Mouse (Mus musculus) WW6 (cell line): ENCODE measurements around the gene Ppp1r15a.
"Not testable (repeated sequence)": the region's sequence is repeated elsewhere in the genome, so short reads cannot be mapped to it uniquely, and the experiment has no call there.

Source experiments
- DNase-seq: peaks from one replicate; pipeline ENCODE4 v3.0.0-alpha.2; 2013; ENCODE audit warnings: low read depth, low spot score

Gene Ppp1r15a

DNA sequence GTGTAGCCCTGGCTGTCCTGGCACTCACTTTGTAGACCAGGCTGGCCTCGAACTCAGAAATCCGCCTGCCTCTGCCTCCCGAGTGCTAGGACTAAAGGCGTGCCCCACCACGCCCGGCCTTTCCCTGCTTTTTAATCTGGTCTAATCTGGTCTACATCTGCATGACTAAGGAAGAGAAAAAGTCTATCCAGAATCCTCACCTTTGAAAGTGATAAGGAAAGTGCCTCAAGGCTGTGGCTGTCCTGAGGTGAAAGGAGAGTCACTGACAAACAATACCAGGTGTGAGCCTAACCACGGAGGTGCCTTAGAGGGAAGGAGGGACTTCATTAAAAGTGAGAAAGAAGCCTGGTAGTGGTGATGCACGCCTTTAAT lies 25.4 kb upstream of the Ppp1r15a start:
- DNase-seq, result peak; percentile 74

DNA sequence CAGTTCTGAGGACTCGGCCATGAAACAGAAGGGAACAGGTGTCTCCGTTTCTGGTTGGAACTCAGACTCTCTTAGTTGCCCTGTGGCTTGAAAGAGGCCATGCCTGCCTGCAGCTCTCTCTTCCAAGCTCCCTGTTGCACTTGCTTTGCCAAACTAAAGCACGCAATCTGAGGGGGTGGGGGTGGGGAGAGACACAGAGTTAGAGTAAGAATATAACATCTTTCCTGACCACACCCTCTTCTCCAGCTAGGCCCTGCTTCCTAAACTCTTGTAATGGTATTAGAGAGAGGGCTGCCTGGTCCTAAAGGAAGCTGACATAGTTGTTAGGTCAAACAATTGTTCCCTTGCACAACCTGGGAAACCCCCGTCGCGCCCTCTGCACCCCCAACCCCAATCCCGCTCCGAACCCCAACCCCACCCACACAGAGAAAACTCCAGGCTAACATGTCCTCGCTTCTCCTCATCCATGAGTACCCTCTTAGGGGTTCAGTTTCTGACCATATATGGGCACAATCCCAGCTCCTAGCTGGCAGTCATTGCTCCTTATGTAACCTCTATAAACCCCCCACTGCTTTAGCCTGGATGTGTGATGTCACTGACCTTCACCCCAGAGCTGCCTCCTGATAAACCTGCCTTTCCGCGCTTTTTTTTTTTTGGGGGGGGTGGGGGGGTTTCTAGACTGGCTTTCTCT lies 24.9 kb upstream of the Ppp1r15a start:
- no peak for DNase-seq

DNA sequence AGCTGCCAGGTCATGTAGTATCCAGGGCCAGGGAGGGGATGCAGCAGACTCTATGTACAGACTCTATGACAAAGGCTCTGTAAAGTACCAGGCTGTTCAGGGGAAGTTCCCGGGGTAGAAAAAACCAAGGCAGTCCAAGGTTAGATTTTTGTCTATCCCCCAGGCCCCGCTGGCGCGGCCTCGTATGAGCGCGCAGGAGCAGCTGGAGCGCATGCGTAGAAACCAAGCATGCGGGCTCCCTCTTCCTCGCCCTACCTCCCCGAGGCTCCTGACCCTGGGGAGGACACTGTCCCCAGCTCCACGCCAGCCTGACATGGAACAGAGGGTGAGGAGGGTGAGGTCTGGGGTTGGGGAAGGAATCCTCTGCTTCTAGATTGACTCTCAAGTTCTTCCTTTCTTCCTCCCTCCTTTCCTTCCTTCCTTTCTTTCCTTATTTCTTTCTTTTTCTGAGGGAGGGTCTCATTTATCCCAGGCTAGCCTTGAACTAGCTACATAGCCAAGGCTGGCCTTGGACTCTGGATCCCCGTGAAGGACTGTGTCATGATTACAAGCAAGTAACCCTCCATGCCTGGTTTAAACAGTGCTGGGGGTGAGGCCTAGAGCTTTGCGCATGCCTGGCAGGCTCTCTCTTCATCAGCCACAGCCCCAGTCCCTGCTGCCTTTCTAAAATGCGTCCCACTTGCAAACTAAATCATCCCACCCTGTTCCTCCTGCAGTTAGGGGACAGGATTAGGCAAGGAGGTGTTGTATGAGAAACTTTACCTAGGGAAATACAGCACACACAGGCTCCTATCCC lies 23.8 kb upstream of the Ppp1r15a start:
- DNase-seq, result no peak

DNA sequence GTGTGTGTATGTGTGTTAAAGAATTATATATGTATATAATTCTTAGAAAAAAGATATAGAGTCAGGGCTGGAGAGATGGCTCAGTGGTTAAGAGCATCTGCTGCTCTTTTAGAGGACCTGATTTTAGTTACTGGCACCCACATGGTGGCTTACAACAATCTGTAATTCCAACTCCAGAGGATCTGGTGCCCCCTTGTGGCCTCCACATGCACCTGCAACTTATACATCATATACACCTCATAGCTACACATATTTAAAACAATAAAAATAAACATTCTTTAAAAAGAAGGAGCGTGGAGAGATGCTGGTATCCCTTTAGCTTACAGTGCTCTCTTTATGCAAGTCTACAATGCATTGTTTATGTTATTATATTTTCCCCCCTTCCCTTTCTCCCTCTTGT lies 18.5 kb upstream of the Ppp1r15a start:
- DNase-seq, result no peak

DNA sequence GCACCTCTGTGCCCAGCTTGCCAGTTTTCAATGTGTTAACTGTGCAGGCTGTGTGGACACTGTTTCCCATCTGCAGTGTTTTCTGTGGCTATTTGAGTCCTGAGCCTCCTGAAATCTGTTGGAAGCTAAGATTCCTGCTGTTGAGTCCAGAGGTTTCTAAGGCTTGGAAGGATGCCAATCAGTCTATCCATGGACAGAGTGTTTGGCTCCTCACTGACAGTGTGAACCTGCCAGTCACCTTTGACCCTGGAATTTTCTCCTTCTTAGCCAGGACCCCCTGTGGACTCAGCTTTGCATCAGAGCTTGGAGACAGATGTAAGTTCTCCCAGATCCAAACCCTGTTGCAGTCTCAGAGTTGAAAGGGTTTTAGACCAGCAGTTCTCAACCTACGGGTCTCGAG lies 14.1 kb upstream of the Ppp1r15a start:
- DNase-seq, result no peak

DNA sequence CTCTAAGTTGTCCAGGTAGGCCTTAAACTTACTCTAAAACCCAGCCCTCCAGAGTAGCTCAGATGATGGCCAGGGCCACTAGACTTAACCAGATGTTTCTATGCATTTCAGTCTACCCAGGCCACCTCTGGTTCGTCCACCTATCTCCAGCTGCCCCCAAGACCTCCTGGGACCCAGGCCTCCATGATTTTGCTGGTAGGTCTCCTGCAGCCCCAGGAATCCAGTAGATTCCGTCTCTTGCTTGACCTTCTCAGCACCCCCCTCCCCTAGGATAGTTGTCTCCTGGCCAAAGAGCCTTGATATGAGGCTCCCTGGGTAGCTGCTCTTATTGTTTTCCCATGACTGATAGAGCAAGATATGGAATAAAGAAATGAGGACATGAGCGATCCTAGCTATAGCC lies 13.0 kb upstream of the Ppp1r15a start:
- DNase-seq, result no peak

DNA sequence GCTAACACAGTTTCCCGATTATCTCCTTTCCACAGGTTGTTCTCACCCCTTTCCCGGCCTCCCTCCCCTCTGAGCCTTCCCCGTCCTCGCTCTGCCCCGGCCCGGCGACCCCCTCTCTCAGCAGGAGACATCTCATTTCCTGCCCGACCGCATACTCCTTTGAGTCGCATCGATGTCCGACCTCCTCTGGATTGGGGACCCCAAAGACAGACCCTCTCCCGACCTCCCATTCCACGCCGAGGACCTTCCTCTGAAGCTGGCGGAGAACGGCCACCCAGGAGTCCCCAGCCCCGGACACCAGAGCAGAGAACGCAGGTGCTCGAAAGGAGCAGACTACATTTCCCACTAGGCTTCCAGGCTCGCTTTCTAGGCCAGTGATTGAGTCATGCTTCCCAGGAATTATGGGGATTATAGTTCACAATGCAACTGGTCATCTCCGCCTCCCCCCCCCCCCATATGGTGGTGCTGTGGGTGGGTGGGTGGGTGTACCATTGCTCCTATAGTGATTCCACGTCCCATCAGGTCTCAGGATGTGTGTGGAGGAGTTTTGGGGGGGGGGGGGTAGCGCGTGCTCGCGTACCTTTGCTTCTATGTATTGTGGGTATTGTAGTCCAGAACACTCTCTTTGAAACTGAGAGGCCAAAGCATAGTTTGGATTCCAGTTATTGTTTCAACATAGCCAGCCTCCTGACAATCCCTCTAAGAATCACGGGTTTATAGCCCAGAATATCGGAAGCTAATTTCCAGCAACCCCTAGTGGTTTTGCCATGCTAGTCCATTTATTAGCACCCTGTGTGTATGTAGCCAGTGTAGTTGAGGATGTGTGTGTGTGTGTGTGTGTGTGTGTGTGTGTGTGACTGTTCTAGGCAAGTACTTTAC lies 12.3 kb upstream of the Ppp1r15a start:
- no peak for DNase-seq

DNA sequence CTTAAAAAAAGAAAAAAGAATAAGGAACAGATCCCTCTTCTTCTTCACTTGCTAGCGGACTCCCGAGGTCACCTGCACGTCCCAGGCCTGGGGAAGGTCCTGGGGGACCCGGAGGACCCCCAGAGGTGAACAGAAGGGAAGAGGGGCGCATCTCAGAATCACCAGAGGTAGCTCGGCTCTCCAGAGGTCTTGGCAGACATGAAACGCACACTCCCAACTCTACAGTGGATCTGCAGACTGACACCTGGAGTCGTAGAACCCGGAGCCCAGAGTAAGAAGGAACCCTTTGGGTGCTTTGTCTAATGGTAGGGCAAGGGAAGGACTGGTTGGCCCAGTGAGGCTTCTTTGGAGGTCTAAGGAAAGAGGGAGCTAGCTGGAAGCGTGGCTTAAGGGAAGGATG lies 11.5 kb upstream of the Ppp1r15a start:
- DNase-seq, result no peak

DNA sequence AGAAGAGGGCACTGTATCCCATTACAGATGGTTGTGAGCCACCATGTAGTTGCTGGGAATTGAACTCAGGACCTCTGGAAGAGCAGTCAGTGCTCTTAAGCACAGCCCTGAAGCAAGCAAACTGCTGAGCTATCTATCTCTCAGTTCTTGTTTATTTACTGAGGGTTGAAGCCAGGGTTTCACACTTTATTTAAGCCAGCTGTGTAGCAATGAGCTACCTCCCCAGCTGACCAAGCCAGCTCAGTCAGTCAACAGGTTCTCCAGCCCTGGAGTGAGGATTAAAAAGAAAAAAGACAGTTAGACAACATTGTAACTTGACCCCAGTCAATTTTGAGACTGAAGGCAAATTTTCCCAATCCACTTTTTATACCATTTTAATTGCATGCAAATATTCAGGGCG lies 9.6 kb upstream of the Ppp1r15a start:
- DNase-seq, result no peak

DNA sequence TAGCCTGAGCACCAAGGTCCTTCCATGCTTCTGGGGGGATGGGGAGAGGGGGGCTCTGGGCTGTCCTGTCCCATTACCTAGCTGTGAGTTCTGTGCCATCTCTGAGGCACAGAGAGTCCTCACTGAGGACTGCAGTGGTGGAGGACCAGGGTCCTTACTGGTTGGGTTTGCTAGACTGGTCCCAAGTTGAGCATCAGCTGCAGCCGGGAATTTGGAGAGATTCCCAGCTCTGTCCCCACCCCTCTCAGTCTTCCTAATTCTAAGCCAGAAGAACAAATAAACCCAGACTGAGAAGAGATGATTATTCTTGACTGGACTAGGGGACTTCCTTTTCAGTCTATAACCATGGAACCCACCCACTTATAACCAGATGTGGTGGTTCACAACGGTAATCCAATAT lies 4.6 kb upstream of the Ppp1r15a start:
- DNase-seq, result no peak

DNA sequence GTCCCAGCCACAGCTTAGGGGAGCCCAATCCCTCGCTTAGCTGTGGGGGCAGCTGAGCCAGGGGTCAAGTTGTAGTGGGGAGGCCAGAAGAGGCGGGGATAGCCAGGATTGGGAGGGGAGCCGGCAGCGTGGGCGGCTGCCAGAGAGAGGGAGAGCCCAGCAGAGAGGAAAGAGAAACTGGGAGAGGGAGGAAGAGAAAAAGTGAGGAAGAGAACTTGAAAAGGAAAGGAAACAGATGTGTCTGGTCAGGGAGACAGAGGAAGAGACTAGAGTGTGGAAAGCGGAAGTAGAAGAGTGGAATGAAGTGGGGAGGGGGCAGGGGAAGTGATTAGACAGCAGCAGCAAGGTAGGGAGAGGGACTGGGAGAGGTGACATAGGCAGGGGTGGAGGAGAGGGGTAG lies 3.4 kb upstream of the Ppp1r15a start:
- no peak for DNase-seq

DNA sequence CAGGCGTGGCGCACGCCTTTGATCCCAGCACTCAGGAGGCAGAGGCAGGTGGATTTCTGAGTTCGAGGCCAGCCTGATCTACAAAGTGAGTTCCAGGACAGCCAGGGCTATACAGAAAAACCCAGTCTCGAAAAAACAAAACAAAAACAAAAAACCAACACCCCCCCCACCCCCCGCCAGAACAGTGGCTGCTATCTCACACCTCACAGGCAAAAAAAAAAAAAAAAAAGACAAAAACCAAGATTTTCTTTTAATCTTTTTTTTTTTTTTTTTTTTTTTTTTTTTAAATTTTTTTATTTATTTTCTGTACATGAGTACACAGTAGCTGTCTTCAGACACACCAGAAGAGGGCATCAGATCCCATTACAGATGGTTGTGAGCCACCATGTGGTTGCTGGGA lies 1.1 kb upstream of the Ppp1r15a start:
- DNase-seq, result not testable (repeated sequence)

DNA sequence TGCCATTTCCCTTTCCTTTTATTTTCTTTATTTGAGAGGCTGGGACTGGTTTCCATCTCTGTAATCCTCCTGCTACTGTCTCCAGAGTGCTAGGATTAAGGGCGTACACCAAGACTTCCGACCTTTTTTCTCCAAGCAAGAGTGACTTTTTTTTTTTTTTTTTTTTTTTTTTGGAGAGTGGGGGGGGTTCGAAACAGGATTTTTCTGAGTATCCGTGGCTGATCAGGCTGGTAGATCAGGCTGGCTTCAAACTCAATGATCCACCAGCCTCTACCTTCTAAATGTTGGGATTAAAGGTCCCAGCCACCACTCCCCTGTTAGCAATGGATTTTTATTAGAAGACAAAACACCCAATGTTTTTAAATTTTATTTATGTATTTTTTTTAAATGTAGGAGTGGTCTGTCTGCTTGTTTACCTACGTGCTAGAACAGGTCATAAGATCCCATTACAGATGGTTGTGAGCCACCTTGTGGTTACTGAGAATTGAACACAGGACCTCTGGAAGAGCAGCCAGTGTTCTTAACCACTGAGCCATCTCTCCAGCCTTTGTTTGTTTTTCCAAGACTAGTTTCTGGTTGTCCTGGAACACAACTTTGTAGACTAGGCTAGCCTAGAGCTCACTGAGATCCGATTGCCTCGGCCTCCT lies 529 bp upstream of the Ppp1r15a start:
- DNase-seq, result no peak

DNA sequence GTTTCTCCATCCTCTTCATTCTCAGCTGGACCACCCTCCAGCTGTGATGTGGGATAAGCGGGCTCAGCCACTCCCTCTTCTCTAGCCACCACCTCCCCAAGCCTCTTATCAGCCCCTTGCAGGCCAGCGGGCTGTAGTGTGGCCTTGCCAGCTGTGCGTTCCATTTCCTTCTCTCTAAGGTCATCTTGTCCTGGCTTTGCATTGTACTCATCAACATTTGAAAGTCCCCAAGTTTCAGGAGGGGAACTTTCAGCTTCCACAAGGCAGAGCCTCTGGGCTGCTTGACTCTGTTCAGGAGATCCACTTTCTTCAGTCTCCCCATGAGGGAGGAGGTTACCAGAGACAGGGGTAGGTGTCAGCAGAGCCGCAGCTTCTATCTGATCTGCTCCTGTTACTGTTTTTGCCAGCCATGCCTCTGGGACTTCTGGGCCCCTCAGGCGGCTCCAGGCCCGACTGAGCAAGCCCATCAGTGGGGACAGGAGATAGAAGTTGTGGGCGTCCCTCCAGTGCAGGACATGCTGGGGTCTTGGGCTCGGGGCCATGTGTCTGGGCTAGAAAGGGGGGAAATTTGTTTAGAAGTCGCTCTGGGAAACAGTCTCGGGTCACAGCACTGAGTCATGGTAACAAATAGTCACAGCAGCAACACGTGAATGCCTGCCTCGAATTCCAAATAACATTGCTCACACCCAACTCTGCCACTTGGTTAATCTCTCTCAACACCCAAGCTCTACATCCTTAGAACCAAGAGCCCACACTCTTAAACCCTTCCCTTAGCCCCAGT lies 1.0 kb downstream of the Ppp1r15a start:
- no peak for DNase-seq

DNA sequence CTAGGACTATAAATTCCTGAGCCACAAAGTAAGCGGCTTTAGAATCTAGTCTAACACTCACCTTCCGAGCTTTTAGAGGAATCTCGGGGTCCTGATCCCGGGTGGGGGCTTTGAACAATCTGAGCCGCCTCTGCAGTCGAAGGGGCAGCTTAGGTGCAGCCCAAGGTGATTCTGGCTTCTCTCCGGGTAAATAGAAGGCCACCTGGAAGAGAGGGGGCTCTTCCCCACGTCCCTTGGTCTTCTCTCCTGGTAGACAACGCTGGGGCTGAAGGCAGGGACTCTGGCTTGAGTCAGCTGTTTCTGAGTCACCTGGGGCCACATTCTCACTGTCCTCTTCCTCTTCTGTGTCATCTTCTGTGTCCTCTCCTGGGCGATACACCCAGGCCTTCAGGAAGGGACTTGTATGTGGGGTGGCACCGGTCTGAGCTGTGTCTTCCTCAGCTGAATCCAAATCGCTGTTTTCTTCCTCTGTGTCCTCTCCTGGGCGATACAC lies 2.3 kb downstream of the Ppp1r15a start:
- DNase-seq, result no peak

DNA sequence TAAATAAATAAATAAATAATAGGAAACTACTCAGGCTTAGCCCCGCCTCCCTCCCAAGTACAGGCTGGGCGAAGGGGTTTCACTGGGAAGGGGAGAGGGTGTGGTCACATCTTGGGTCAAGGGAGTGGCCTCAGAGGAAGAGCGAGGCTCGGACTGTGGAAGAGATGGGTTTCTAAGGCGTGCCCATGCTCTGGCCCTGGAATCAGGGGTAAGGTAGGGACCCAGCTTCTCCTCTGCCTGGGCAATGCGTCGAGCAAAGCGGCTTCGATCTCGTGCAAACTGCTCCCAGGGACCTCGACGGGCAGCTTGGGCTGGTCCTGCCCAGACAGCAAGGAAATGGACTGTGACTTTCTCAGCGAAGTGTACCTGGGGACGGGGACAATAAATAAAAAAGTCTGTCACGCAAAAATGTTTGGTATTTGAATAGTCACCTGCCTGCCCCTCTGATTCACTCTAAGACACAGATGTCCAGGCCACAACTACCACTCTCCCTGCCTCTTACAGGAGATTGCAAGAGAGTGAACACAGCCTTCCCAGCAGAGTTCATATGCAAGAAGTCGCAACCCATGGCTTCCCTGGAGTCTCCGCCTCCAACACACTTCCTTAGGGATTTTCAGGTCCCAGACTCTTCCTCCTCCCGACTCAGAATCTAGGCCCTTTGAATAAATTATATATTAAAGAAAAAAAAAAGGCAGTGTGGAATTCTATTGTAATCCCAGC lies 3.0 kb downstream of the Ppp1r15a start:
- no peak for DNase-seq

DNA sequence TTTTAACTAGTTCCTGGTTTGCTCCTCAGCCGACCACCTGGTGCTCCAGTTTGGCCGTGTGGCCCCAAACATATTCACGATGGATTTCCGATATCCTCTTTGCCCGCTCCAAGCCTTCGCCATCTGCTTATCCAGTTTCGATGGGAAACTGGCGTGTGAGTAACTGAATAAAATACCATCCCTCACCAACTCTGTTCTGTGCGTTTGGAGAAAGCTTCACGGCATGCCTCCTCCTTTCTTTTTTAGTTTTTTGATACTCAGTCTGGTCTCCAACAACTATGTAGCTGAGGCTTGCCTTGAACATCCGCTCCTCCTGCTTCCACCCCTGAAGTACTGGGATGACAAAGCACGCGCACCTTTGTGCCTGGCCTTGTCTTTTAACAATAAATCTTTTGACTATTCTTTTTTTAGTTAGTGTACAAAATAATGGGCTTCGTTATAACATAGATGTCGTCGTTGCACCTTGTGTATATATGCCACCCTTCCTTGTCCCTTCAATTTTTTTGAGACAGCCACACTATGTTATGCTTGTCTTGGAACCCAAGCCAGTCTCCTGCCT lies 3.8 kb downstream of the Ppp1r15a start:
- no peak for DNase-seq

DNA sequence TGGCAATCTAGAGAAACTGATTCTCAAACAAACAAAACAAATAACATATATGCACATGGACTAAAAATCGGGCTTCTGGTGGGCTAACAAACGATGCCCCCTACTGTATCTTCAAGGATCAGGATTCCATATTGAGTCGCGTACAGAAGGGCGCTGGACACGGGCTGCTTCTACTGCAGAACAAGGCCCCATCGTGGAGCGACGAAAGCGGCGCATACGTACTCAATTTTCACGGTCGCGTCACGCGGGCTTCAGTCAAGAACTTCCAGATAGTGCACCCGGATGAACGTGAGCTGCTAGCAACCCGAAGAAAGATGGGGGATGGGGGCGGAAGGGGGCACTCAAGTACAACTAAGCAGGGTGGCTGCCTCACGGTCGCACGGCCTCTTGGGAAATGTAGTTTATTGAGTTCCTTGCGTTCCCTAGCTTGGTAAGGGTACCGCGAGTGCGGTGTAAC lies 4.3 kb downstream of the Ppp1r15a start:
- DNase-seq, result peak; percentile 72

DNA sequence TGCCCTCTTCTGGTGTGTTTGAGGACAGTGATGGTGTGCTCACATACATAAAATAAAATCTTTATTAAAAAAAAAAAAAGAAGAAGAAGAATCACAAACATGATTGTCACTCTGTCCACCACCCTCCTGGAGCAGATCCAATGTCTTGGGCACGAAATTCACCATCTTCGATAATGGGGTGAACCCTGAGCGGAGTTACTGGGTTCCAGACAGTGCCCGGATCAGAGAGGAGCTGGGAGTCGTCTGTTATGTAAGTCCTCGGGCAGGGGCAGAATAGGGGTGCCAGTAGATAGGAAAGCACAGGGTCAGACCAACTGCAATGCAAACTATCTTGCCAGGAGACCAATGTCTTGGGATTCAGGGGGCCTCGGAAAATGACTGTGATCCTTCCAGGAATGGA lies 5.5 kb downstream of the Ppp1r15a start:
- DNase-seq, result no peak
